Mouse (Mus musculus): ENCODE data around the gene Pga5. TPM values are rescaled to one million over a fixed set of nuclear protein-coding genes. Genes with fewer than 3 reads are reported as not detected.

The Pga5 gene
- total and polyA plus RNA-seq, 3 experiments = not detected

- TF ChIP-seq CTCF (IDR thresholded peaks at IDR 0.05) = peak; percentile 98
- peak; percentile 71; the same call in 1 of the 2 replicates for TF ChIP-seq EP300 (IDR thresholded peaks at IDR 0.05; ENCODE audit: insufficient read depth, low read depth, low read length)
- no peak for TF ChIP-seq POLR2A (IDR thresholded peaks at IDR 0.05; ENCODE audit: insufficient read depth, low read depth, low read length)
- Histone ChIP-seq H3K79me2 (replicated peaks; ENCODE audit: control insufficient read depth, insufficient read depth, low read length) (0 out of 2 replicates have a peak, but pooled peaks cover 2% of the 10 kb centered on the region), H3K27me3 (ENCODE audit: control insufficient read depth, insufficient read depth, low read length) (no peaks in the 10 kb centered on the region), H3K36me3 (ENCODE audit: control insufficient read depth, insufficient read depth, low read length) (no peaks in the 10 kb centered on the region), H3K4me3 (no peak overlapping the region), H3K27ac (peak overlapping the region; percentile 47), H3K4me1 (ENCODE audit: control insufficient read depth, insufficient read depth, low read length) (peaks cover 4% of the 10 kb centered on the region; the same call in 1 of the 2 replicates), H3K9ac (ENCODE audit: low read depth, low read length) (no peak overlapping the region)
- intact Hi-C loops (cut with DNase I) = loop anchor here (1.0 to 5.0 kb wide), 4 partner anchors 31 to 268 kb away; partner anchors contain the start of gene Pga5
- DNase-seq = peak; percentile 90 to 94
- 14% methylated on average over 8 of the region's 8 CpGs for WGBS
Measured at GRCm38 (mm10) chr19:10709360-10710087, 31.7 kb upstream of the Pga5 start.

GRCm38 (mm10) chr19:10708900-10709299 lies 31.0 kb upstream of the Pga5 start:
- H3K36me3 ChIP-seq (ENCODE audit: control insufficient read depth, insufficient read depth, low read length) = no peaks in the 10 kb centered on the region
- 0 out of 2 replicates have a peak, but pooled peaks cover 2% of the 10 kb centered on the region for H3K79me2 ChIP-seq (replicated peaks; ENCODE audit: control insufficient read depth, insufficient read depth, low read length)
- peak overlapping the region; percentile 47 for H3K27ac ChIP-seq
- intact Hi-C loops (cut with DNase I) = loop anchor here (1.0 to 2.0 kb wide), 3 partner anchors 31 to 250 kb away; partner anchors contain the start of gene Pga5
- no peak for DNase-seq
- no peak for TF ChIP-seq POLR2A (IDR thresholded peaks at IDR 0.05; ENCODE audit: insufficient read depth, low read depth, low read length)
- no peak for TF ChIP-seq EP300 (IDR thresholded peaks at IDR 0.05; ENCODE audit: insufficient read depth, low read depth, low read length)
- TF ChIP-seq CTCF (IDR thresholded peaks at IDR 0.05) = no peak
- no peaks in the 10 kb centered on the region for H3K27me3 ChIP-seq (ENCODE audit: control insufficient read depth, insufficient read depth, low read length)
- 64% methylated on average over 6 of the region's 6 CpGs for WGBS
- peaks cover 4% of the 10 kb centered on the region; the same call in 1 of the 2 replicates for H3K4me1 ChIP-seq (ENCODE audit: control insufficient read depth, insufficient read depth, low read length)
- no peak overlapping the region for H3K9ac ChIP-seq (ENCODE audit: low read depth, low read length)
- no peak overlapping the region for H3K4me3 ChIP-seq

- Histone ChIP-seq H3K27ac (no peak overlapping the region), H3K27me3 (ENCODE audit: control insufficient read depth, insufficient read depth, low read length) (no peaks in the 10 kb centered on the region), H3K79me2 (replicated peaks; ENCODE audit: control insufficient read depth, insufficient read depth, low read length) (0 out of 2 replicates have a peak, but pooled peaks cover 2% of the 10 kb centered on the region), H3K9ac (ENCODE audit: low read depth, low read length) (no peak overlapping the region), H3K4me3 (no peak overlapping the region), H3K36me3 (ENCODE audit: control insufficient read depth, insufficient read depth, low read length) (no peaks in the 10 kb centered on the region), H3K4me1 (ENCODE audit: control insufficient read depth, insufficient read depth, low read length) (peaks cover 4% of the 10 kb centered on the region; the same call in 1 of the 2 replicates)
- DNase-seq = no peak
- TF ChIP-seq CTCF (IDR thresholded peaks at IDR 0.05) (no peak), EP300 (IDR thresholded peaks at IDR 0.05; ENCODE audit: insufficient read depth, low read depth, low read length) (no peak), POLR2A (IDR thresholded peaks at IDR 0.05; ENCODE audit: insufficient read depth, low read depth, low read length) (no peak)
- WGBS = 89% methylated on average over 1 of the region's 1 CpGs
- intact Hi-C loops (cut with DNase I) = loop anchor here (2.0 kb wide), 1 partner anchor 251 kb away; no protein-coding TSS in a partner anchor
Measured at GRCm38 (mm10) chr19:10707881-10708280, 30.0 kb upstream of the Pga5 start.

GRCm38 (mm10) chr19:10707087-10707875 lies 29.4 kb upstream of the Pga5 start:
- intact Hi-C loops (cut with DNase I) = no loop called here
- 72% methylated on average over 13 of the region's 13 CpGs for WGBS
- no peak overlapping the region for H3K4me3 ChIP-seq
- no peak overlapping the region for H3K27ac ChIP-seq
- H3K79me2 ChIP-seq (replicated peaks; ENCODE audit: control insufficient read depth, insufficient read depth, low read length) = 0 out of 2 replicates have a peak, but pooled peaks cover 2% of the 10 kb centered on the region
- no peaks in the 10 kb centered on the region for H3K27me3 ChIP-seq (ENCODE audit: control insufficient read depth, insufficient read depth, low read length)
- no peak for DNase-seq
- H3K9ac ChIP-seq (ENCODE audit: low read depth, low read length) = no peak overlapping the region
- H3K4me1 ChIP-seq (ENCODE audit: control insufficient read depth, insufficient read depth, low read length) = peaks cover 9% of the 10 kb centered on the region
- no peaks in the 10 kb centered on the region for H3K36me3 ChIP-seq (ENCODE audit: control insufficient read depth, insufficient read depth, low read length)
- TF ChIP-seq EP300 (IDR thresholded peaks at IDR 0.05; ENCODE audit: insufficient read depth, low read depth, low read length) (no peak), CTCF (IDR thresholded peaks at IDR 0.05) (no peak), POLR2A (IDR thresholded peaks at IDR 0.05; ENCODE audit: insufficient read depth, low read depth, low read length) (no peak)

- Histone ChIP-seq H3K27me3 (ENCODE audit: control insufficient read depth, insufficient read depth, low read length) (no peaks in the 10 kb centered on the region), H3K4me1 (ENCODE audit: control insufficient read depth, insufficient read depth, low read length) (peaks cover 29% of the 10 kb centered on the region), H3K36me3 (ENCODE audit: control insufficient read depth, insufficient read depth, low read length) (no peaks in the 10 kb centered on the region; the same call in 1 of the 2 replicates), H3K79me2 (replicated peaks; ENCODE audit: control insufficient read depth, insufficient read depth, low read length) (peaks cover 4% of the 10 kb centered on the region; the same call in 1 of the 2 replicates), H3K9ac (ENCODE audit: low read depth, low read length) (no peak overlapping the region), H3K27ac (no peak overlapping the region), H3K4me3 (no peak overlapping the region)
- peak in 1 of 2 experiments; percentile 33 for DNase-seq
- TF ChIP-seq POLR2A (IDR thresholded peaks at IDR 0.05; ENCODE audit: insufficient read depth, low read depth, low read length) (no peak), EP300 (IDR thresholded peaks at IDR 0.05; ENCODE audit: insufficient read depth, low read depth, low read length) (no peak), CTCF (IDR thresholded peaks at IDR 0.05) (no peak)
- intact Hi-C loops (cut with DNase I) = no loop called here
- 61% methylated on average over 8 of the region's 8 CpGs for WGBS
Measured at GRCm38 (mm10) chr19:10703470-10703869, 25.6 kb upstream of the Pga5 start.

Measured in heart, adult 2 months (tissue).